Mouse (Mus musculus) limb, embryonic 11.5 days (tissue): ENCODE results near the gene Ptchd3. TPM values are rescaled to one million over a fixed set of nuclear protein-coding genes. Genes with fewer than 3 reads are reported as not detected.
A peak's percentile ranks its signal among the peaks of the same experiment; 100 is the strongest.

Source experiments
- ATAC-seq: fragments of 200-750 bp; cut with Nextera tagmentation; 2 replicates; pipeline ENCODE4 v1.8.0; 2017; ENCODE audit warnings: low read depth; ENCODE audit not compliant: insufficient number of reproducible peaks, low FRiP score, low TSS enrichment
- DNase-seq: peaks from one replicate; pipeline ENCODE4 v3.0.0-alpha.2; 2015; ENCODE audit warnings: low spot score
- H3K27ac ChIP-seq: fragments of 300-500 bp; sonication (generic); replicated peaks from 2 replicates; pipeline ENCODE4 v1.5.1; 2014; ENCODE audit warnings: low read depth, mild to moderate bottlenecking, low read length
- H3K27me3 ChIP-seq: fragments of 300-500 bp; sonication (generic); 2 replicates; pipeline ENCODE4 v1.6.1; 2014; ENCODE audit warnings: mild to moderate bottlenecking, low read length, mixed read lengths; ENCODE audit not compliant: control insufficient read depth, insufficient read depth
- H3K36me3 ChIP-seq: fragments of 300-500 bp; sonication (generic); 2 replicates; pipeline ENCODE4 v1.6.1; 2014; ENCODE audit warnings: mild to moderate bottlenecking, low read length, moderate library complexity, mixed read lengths; ENCODE audit not compliant: control insufficient read depth, insufficient read depth
- H3K4me1 ChIP-seq: fragments of 300-500 bp; sonication (generic); 2 replicates; pipeline ENCODE4 v1.6.1; 2014; ENCODE audit warnings: low read length, mixed read lengths; ENCODE audit not compliant: control insufficient read depth, insufficient read depth
- H3K4me2 ChIP-seq: fragments of 300-500 bp; sonication (generic); 2 replicates; pipeline ENCODE4 v1.6.1; 2014; ENCODE audit warnings: low read depth, mild to moderate bottlenecking, moderate library complexity; ENCODE audit not compliant: severe bottlenecking
- H3K4me3 ChIP-seq: fragments of 300-500 bp; sonication (generic); 2 replicates; pipeline ENCODE4 v1.5.1; 2014; ENCODE audit warnings: low read depth, low read length
- H3K9ac ChIP-seq: fragments of 300-500 bp; sonication (generic); 2 replicates; pipeline ENCODE4 v1.6.1; 2014; ENCODE audit warnings: mild to moderate bottlenecking, low read length
- H3K9me3 ChIP-seq: fragments of 300-500 bp; sonication (generic); 2 replicates; pipeline ENCODE4 v1.6.1; 2016; ENCODE audit warnings: low read length; ENCODE audit not compliant: control insufficient read depth
- WGBS: fragments of 180-500 bp; shearing (Covaris S2); extraction: QIAGEN DNeasy Blood & Tissue Kit; methylation state at CpG from one replicate; pipeline ENCODE4 v1.1.7; 2014; 5-methylcytosine and 5-hydroxymethylcytosine counted together
- polyA plus RNA-seq: library from polyadenylated mRNA; unstranded; fragments of >200 nt; fragmentation: Nextera tagmentation; extraction: Ambion mirVana; gene quantifications from 2 replicates; pipeline ENCODE4 v1.2.1, GENCODE M21; 2014

Gene Ptchd3
- polyA plus RNA-seq, 1 experiment from 2014 or later = not detected

DNA sequence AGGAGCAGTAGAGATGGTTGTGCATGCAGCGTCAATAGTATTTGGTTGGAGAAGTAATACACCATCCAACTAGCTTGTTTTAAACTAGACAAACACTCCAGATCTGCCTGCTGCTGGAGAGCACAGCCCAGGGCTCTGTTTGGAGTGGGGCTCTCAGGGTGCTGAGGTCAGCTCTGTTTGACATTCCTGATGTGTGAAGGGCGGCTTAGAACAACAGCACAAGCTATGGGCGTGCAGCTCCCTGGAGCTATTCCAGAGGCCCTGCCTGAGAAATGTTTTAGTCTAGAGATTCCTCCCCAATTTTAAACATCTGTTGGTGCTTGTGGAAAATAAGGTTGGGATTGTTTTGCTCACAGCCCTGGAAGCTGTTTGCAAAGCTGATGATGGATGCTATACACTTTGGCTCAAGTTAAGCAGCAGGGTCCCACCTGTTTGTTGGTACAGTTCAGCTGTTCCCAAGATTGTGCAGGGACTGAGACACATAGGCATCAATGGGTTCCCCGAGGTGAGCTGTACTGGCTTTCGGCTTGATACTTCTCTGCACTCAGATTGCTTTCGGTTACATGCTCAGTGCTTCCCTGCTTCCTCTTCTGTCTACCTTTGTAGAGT is 35.4 kb upstream of the Ptchd3 start:
- Histone ChIP-seq H3K36me3 (no peaks in the 10 kb centered on the region), H3K27me3 (no peaks in the 10 kb centered on the region), H3K4me2 (no peak overlapping the region), H3K27ac (no peak overlapping the region), H3K4me3 (no peak overlapping the region), H3K9me3 (no peaks in the 10 kb centered on the region), H3K4me1 (no peaks in the 10 kb centered on the region), H3K9ac (no peak overlapping the region)
- WGBS = 74% methylated on average over 6 of the region's 6 CpGs
- DNase-seq (no peak), ATAC-seq (no peak)

DNA sequence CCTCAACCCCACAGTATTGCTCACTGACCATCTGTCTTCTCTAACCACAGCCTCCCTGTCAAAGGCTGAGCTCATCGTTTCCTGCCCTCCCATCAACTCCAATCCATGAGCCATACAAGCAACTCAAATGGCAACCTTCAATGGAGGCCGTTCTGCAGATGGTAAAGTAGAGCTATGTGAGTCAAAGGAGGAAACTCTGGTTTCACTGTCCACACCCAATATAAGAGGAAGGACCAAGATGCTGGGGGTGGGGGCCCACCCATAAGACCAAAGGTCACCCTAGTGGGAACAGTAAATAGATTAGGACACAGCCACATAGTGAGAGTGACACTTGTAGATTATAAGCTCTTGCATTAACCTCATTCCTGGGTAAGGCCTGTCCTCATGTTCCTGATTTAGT is 34.1 kb upstream of the Ptchd3 start:
- no peak overlapping the region for H3K4me2 ChIP-seq
- no peak overlapping the region for H3K9ac ChIP-seq
- H3K9me3 ChIP-seq = no peaks in the 10 kb centered on the region
- no peaks in the 10 kb centered on the region for H3K4me1 ChIP-seq
- DNase-seq (no peak), ATAC-seq (no peak)
- no peaks in the 10 kb centered on the region for H3K27me3 ChIP-seq
- H3K36me3 ChIP-seq = no peaks in the 10 kb centered on the region
- WGBS = 89% methylated on average over 2 of the region's 2 CpGs
- H3K27ac ChIP-seq = no peak overlapping the region
- H3K4me3 ChIP-seq = no peak overlapping the region

DNA sequence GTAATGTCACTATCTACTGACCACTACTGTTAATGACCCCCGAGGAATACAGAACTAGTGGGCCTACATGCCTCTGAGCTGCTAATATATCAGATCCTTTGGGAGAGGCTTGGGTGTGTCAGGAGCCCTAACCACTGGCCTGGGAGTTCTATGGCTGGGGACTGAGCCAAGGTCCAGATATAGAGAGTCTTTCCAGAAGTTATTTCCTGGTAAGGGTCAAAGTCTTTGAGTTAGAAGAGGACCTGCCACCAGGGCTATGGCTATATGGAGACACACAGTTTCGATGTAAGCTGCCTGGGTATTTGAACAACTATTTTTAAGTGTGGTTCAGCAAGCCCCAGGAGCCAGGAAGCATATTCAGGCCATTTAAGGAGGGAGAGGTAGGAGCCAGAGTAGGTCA is 31.5 kb upstream of the Ptchd3 start:
- H3K9ac ChIP-seq = no peak overlapping the region
- 79% methylated on average over 2 of the region's 2 CpGs for WGBS
- ATAC-seq = no peak

DNA sequence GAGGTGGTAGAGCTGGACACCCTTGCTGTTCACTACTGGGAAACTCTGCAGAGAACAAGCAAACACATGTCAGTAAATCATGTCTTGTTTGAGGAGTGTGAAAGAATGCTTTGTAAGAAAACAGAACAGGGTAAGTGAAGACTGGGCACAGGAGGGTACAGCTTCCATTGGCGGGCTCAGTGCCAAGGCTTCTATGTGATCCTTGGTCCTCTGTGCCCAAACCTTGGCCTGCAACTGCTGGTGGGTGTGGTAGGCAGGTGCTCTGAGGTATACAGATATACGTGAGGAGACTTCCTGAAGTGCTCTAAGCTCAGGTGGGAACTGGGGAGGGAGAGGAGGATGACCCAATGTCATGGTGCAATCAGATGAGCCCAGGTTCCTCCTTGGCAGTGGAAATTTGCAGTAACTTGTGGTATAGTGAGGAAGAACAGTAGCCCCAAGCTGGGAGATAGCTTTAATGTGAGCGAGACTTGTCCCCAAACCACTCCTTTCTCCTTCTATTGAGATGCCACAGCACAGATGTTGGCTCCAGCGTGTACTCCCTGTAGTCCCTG is 30.2 kb upstream of the Ptchd3 start:
- H3K4me2 ChIP-seq = no peak overlapping the region
- H3K36me3 ChIP-seq = no peaks in the 10 kb centered on the region
- H3K9me3 ChIP-seq = no peaks in the 10 kb centered on the region
- DNase-seq (no peak), ATAC-seq (no peak)
- no peak overlapping the region for H3K4me3 ChIP-seq
- H3K9ac ChIP-seq = no peak overlapping the region
- H3K4me1 ChIP-seq = no peaks in the 10 kb centered on the region
- no peak overlapping the region for H3K27ac ChIP-seq
- 84% methylated on average over 4 of the region's 4 CpGs for WGBS
- no peaks in the 10 kb centered on the region for H3K27me3 ChIP-seq

More for the DNA sequence above, 31.5 kb upstream of the Ptchd3 start:
- Histone ChIP-seq H3K36me3 (no peaks in the 10 kb centered on the region), H3K4me2 (no peak overlapping the region), H3K4me1 (no peaks in the 10 kb centered on the region), H3K4me3 (no peak overlapping the region), H3K27ac (no peak overlapping the region), H3K9me3 (no peaks in the 10 kb centered on the region), H3K27me3 (no peaks in the 10 kb centered on the region)
- no peak for DNase-seq

DNA sequence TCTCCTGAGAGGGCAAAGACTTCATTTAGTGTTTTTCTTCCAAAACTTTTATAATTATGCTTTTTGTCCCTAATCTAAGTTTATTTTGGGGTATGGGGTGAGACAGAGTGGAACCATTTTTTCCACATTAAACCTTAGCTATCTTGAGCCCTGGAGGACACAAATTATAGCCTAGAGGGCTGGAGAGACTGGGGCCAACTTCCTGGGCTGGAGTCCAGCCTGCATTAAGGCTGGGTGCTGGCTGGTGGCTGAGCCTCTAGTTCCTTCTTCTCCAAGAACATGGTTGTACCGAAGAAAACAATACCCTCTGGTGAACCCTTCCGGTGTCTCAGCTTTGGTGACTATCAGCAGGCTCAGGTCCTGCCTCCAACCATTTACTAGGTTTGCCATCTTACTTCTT is 27.3 kb upstream of the Ptchd3 start:
- no peak overlapping the region for H3K9ac ChIP-seq
- DNase-seq = no peak
- no peak overlapping the region for H3K27ac ChIP-seq
- H3K4me1 ChIP-seq = no peaks in the 10 kb centered on the region
- no peaks in the 10 kb centered on the region for H3K27me3 ChIP-seq
- H3K4me2 ChIP-seq = no peak overlapping the region
- no peaks in the 10 kb centered on the region for H3K36me3 ChIP-seq
- ATAC-seq = no peak
- 95% methylated on average over 2 of the region's 2 CpGs for WGBS
- no peak overlapping the region for H3K4me3 ChIP-seq
- H3K9me3 ChIP-seq = no peaks in the 10 kb centered on the region

DNA sequence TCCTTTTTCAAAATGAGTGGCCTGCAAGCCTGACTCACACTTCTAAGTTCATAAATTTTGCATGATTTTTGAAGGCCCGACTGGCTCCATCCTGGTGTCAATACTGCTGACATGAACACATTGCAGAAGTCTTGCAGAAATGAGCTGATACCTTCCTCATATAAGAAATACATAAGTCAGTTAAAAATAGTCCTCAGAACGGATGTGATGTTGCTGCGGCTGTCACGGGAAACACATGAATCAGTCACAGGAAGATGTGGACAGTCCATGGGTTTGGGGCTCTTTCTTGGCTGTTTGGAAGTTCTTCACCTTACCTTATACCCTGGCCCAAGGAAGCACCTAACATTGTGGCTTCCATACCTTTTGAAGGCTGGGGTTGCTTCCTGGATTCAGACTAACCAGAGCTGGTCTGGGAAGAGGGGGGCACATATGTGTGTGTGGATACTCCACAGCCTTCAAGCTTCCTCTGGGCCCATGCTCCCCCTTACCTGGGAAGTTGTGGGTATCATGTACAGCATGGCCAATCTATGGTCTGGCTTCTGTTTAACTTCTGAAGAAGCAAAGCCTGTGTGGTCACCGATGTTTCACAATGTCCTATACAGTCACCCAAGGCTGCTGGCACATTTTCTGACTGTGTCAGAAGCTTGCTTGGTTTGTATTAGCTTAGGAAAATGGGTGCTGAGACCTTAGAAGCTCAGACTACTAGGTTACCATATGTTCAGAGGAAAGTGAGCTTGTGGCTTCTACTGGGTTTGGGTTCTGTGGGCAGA is 25.6 kb upstream of the Ptchd3 start:
- DNase-seq (no peak), ATAC-seq (no peak)
- no peaks in the 10 kb centered on the region for H3K36me3 ChIP-seq
- no peaks in the 10 kb centered on the region for H3K9me3 ChIP-seq
- H3K27me3 ChIP-seq = no peaks in the 10 kb centered on the region
- H3K4me1 ChIP-seq = no peaks in the 10 kb centered on the region
- H3K9ac ChIP-seq = no peak overlapping the region
- H3K4me3 ChIP-seq = no peak overlapping the region
- H3K4me2 ChIP-seq = no peak overlapping the region
- no peak overlapping the region for H3K27ac ChIP-seq
- 86% methylated on average over 5 of the region's 5 CpGs for WGBS

DNA sequence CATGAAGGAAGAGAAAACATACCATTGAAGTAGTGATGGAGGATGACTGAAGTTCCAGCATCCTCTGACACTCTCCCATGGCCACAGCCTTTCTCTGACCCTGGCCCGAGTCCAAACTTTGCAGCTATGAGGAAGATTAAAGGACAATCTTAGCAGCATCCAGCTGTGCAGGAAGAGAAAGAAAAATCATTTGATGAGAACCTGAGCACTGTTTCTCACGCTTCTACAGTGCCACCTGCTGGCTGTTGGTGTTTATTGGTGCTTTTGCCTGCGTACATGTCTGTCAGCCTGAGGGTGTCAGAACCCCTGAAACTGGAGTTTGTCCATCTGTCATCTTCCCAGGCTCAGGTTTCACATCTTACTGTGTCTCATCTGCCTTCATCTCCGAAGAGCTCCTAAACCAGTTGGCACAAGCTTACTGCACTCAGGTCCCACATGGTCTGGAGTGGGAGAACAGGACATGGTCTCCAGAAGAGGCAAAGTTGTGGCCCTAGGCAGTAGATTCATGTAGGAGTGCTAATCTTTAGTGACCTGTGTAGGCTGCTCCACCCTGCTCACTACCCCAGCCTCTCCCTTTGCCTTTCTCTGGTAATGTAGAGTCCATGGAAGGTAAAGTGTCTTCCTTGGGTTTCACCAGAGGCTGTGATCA is 21.7 kb upstream of the Ptchd3 start:
- Histone ChIP-seq H3K36me3 (no peaks in the 10 kb centered on the region), H3K27me3 (no peaks in the 10 kb centered on the region), H3K9me3 (no peaks in the 10 kb centered on the region), H3K9ac (no peak overlapping the region), H3K27ac (no peak overlapping the region), H3K4me2 (no peak overlapping the region), H3K4me3 (no peak overlapping the region), H3K4me1 (no peaks in the 10 kb centered on the region)
- no peak for ATAC-seq
- 5% methylated on average over 4 of the region's 4 CpGs for WGBS
- DNase-seq = peak; percentile 89

DNA sequence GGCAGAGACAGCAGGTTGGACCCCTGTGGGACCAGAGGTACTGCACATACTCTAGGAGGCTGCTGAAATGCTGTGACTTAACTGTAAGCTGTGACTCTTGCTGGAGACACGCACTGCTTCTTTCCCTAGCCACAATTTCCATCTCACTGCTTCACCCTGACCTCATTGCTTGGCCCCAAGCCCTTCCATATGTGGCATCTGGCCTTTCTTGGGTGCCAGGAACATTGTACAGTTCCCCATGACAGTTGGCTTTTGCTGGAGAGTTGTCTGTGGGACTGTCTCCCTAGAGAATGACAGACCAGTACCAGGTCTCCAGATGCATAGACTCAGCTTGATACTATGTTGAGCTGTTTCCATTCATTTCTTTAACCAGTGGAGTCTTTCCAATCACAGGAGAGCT is 21.2 kb upstream of the Ptchd3 start:
- no peak for DNase-seq
- no peak overlapping the region for H3K4me3 ChIP-seq
- no peaks in the 10 kb centered on the region for H3K27me3 ChIP-seq
- WGBS = 38% methylated on average over 1 of the region's 1 CpGs
- no peak overlapping the region for H3K27ac ChIP-seq
- H3K4me1 ChIP-seq = no peaks in the 10 kb centered on the region
- no peak overlapping the region for H3K9ac ChIP-seq
- no peaks in the 10 kb centered on the region for H3K9me3 ChIP-seq
- H3K36me3 ChIP-seq = no peaks in the 10 kb centered on the region
- H3K4me2 ChIP-seq = no peak overlapping the region
- no peak for ATAC-seq
